In genomic region chr7:127912938-127913337, GRCm38 (mm10) we compare ENCODE assay signal across 9 mouse cellular contexts. TPM values are rescaled to one million over a fixed set of nuclear protein-coding genes. Genes with fewer than 3 reads are reported as not detected.
A peak's percentile ranks its signal among the peaks of the same experiment; 100 is the strongest.
DNase-seq lines count a peak whose midpoint lies in the region; ATAC-seq and TF ChIP-seq lines count a peak whose summit lies in the region.
"Had no signal": no experiment of that assay in that cellular context is flagged by ENCODE, and none has a peak within 500 bp of the region (broad histone marks: within the 10 kb centered on the region; RNA-seq: fewer than 3 reads in every experiment).

No protein-coding gene starts in this region.

- DNase-seq in cerebellum, adult 2 months, result no peak
- no peak for DNase-seq in cerebellum, adult 11-12 months
- no peak for DNase-seq in neural tube, embryonic 11.5 days (ENCODE audit: low spot score)
- DNase-seq in neural tube, embryonic 10.5 days (ENCODE audit: extremely low spot score, low spot score), result no peak
- no peak for DNase-seq in liver, embryonic 11.5 days (ENCODE audit: low spot score)
- DNase-seq in stomach, postnatal 0 days (ENCODE audit: low spot score), result no peak
- no peak for DNase-seq in urinary bladder, postnatal 10 days (ENCODE audit: low spot score)
- no peak for DNase-seq in left cerebral cortex, adult 18-20 months (ENCODE audit: low spot score in 2 of 2)

- H3K36me3 ChIP-seq in neural tube, embryonic 11.5 days (ENCODE audit: control insufficient read depth, insufficient read depth, low read length), result peaks cover 10% of the 10 kb centered on the region
- H3K36me3 ChIP-seq in liver, embryonic 11.5 days (ENCODE audit: control insufficient read depth, insufficient read depth, low read length), result peaks cover 25% of the 10 kb centered on the region
- H3K36me3 ChIP-seq in stomach, postnatal 0 days (ENCODE audit: control insufficient read depth, insufficient read depth, low read length), result peaks cover 6% of the 10 kb centered on the region

- H3K27me3 ChIP-seq in cerebellum, adult 2 months (ENCODE audit: control insufficient read depth, insufficient read depth, low read length), result no peaks in the 10 kb centered on the region
- no peaks in the 10 kb centered on the region for H3K27me3 ChIP-seq in neural tube, embryonic 11.5 days (ENCODE audit: control insufficient read depth, insufficient read depth, low read length)
- no peaks in the 10 kb centered on the region for H3K27me3 ChIP-seq in liver, embryonic 11.5 days (replicated peaks; ENCODE audit: control insufficient read depth, insufficient read depth, low read length)
- H3K27me3 ChIP-seq in stomach, postnatal 0 days (ENCODE audit: control insufficient read depth, insufficient read depth, low read length), result no peaks in the 10 kb centered on the region

- H3K4me2 ChIP-seq in neural tube, embryonic 11.5 days (ENCODE audit: low read depth), result peak overlapping the region; percentile 70
- peak overlapping the region; percentile 78 for H3K4me2 ChIP-seq in liver, embryonic 11.5 days
- peak overlapping the region; percentile 72 for H3K4me2 ChIP-seq in stomach, postnatal 0 days (replicated peaks; ENCODE audit: low read depth)

- 27% methylated on average over 4 of the region's 4 CpGs for WGBS in cerebellum, adult 2 months
- WGBS in neural tube, embryonic 11.5 days, result 24% methylated on average over 4 of the region's 4 CpGs
- 11% methylated on average over 4 of the region's 4 CpGs for WGBS in liver, embryonic 11.5 days
- WGBS in stomach, postnatal 0 days, result 15% methylated on average over 4 of the region's 4 CpGs

- peak overlapping the region; percentile 65 for H3K9ac ChIP-seq in neural tube, embryonic 11.5 days (ENCODE audit: low read length)
- peak overlapping the region; percentile 75 for H3K9ac ChIP-seq in liver, embryonic 11.5 days (ENCODE audit: low read depth, low read length)
- peak overlapping the region; percentile 90 for H3K9ac ChIP-seq in stomach, postnatal 0 days (ENCODE audit: low read length)

- no peak for TF ChIP-seq POLR2A in cerebellum, adult 2 months (IDR thresholded peaks at IDR 0.05; ENCODE audit: borderline replicate concordance, insufficient read depth, low read length)

- TF ChIP-seq EP300 in stomach, postnatal 0 days (optimal IDR thresholded peaks at IDR 0.05), result no peak

- no peaks in the 10 kb centered on the region for H3K4me1 ChIP-seq in cerebellum, adult 2 months (ENCODE audit: control insufficient read depth, insufficient read depth, low read length)
- 0 out of 2 replicates have a peak, but pooled peaks cover 6% of the 10 kb centered on the region for H3K4me1 ChIP-seq in neural tube, embryonic 11.5 days (ENCODE audit: control insufficient read depth, insufficient read depth, low read length)
- peaks cover 9% of the 10 kb centered on the region for H3K4me1 ChIP-seq in liver, embryonic 11.5 days (replicated peaks; ENCODE audit: control insufficient read depth, insufficient read depth, low read length)
- H3K4me1 ChIP-seq in stomach, postnatal 0 days (replicated peaks; ENCODE audit: control insufficient read depth, insufficient read depth), result no peaks in the 10 kb centered on the region

- no peaks in the 10 kb centered on the region for H3K9me3 ChIP-seq in neural tube, embryonic 11.5 days (ENCODE audit: control insufficient read depth, low read length)
- no peaks in the 10 kb centered on the region for H3K9me3 ChIP-seq in liver, embryonic 11.5 days (ENCODE audit: control insufficient read depth, low read length)
- H3K9me3 ChIP-seq in stomach, postnatal 0 days (ENCODE audit: control insufficient read depth, low read length), result no peaks in the 10 kb centered on the region

- ATAC-seq in neural tube, embryonic 11.5 days (ENCODE audit: insufficient read depth, low FRiP score, low TSS enrichment), result no peak
- ATAC-seq in liver, embryonic 11.5 days (replicated peaks; ENCODE audit: low FRiP score), result no peak
- ATAC-seq in stomach, postnatal 0 days (ENCODE audit: low FRiP score, low TSS enrichment), result no peak

- TF ChIP-seq CTCF in cerebellum, adult 2 months (IDR thresholded peaks at IDR 0.05; ENCODE audit: borderline replicate concordance, insufficient read depth, low read depth, low read length), result no peak
- no peak for TF ChIP-seq CTCF in stomach, postnatal 0 days (IDR thresholded peaks at IDR 0.05; ENCODE audit: low read depth)

- H3K27ac ChIP-seq in cerebellum, adult 2 months (ENCODE audit: insufficient read depth, low read length), result no peak overlapping the region
- H3K27ac ChIP-seq in neural tube, embryonic 11.5 days (ENCODE audit: low read depth, low read length), result no peak overlapping the region
- H3K27ac ChIP-seq in liver, embryonic 11.5 days (ENCODE audit: low read depth, low read length), result peak overlapping the region; percentile 54; the same call in 1 of the 2 replicates
- peak overlapping the region; percentile 92; the same call in 1 of the 2 replicates for H3K27ac ChIP-seq in stomach, postnatal 0 days (replicated peaks)

- H3K4me3 ChIP-seq in cerebellum, adult 2 months (replicated peaks; ENCODE audit: insufficient read depth, low read depth, low read length), result peak overlapping the region; percentile 90
- H3K4me3 ChIP-seq in neural tube, embryonic 11.5 days (ENCODE audit: low read depth, low read length), result peak overlapping the region; percentile 88
- H3K4me3 ChIP-seq in liver, embryonic 11.5 days (ENCODE audit: low read depth, low read length), result peak overlapping the region; percentile 78
- H3K4me3 ChIP-seq in stomach, postnatal 0 days (ENCODE audit: low read depth, low read length), result peak overlapping the region; percentile 92

RNA-seq across cellular contexts. Expression of gene Kat8, which starts 0.6 kb away (rescaled TPM):
- polyA plus RNA-seq in cerebellum, adult 2 months (2012; rRNA removed), result 49.1 and 50.0 TPM in 2 replicates
- polyA plus RNA-seq in neural tube, embryonic 11.5 days (2014; fragmentation: Nextera tagmentation; extraction: Ambion mirVana), result 52.3 and 56.6 TPM in 2 replicates
- polyA plus RNA-seq in liver, embryonic 11.5 days (2014; fragmentation: Nextera tagmentation; extraction: Ambion mirVana), result 44.2 and 47.0 TPM in 2 replicates
- 15.1 and 16.6 TPM in 2 replicates for polyA plus RNA-seq in stomach, postnatal 0 days (2015; fragmentation: Nextera tagmentation; extraction: Ambion mirVana)
- total RNA-seq in left cerebral cortex, adult 18-20 months (2021), result 10 to 100 TPM; 29.7 to 33.3 TPM

RNA-seq across cellular contexts. Expression of gene Bckdk, which starts 9.1 kb away (rescaled TPM):
- polyA plus RNA-seq in cerebellum, adult 2 months (2012; rRNA removed), result 69.7 and 71.5 TPM in 2 replicates
- polyA plus RNA-seq in neural tube, embryonic 11.5 days (2014; fragmentation: Nextera tagmentation; extraction: Ambion mirVana), result 99.7 and 109 TPM in 2 replicates
- 126 and 132 TPM in 2 replicates for polyA plus RNA-seq in liver, embryonic 11.5 days (2014; fragmentation: Nextera tagmentation; extraction: Ambion mirVana)
- 102 and 106 TPM in 2 replicates for polyA plus RNA-seq in stomach, postnatal 0 days (2015; fragmentation: Nextera tagmentation; extraction: Ambion mirVana)
- total RNA-seq in left cerebral cortex, adult 18-20 months (2021), result 10 to 100 TPM; 34.3 to 39.3 TPM

RNA-seq across cellular contexts. Expression of gene Prss8, which starts 17.0 kb away (rescaled TPM):
- 0.06 and 0.08 TPM in 2 replicates for polyA plus RNA-seq in cerebellum, adult 2 months (2012; rRNA removed)
- polyA plus RNA-seq in neural tube, embryonic 11.5 days (2014; fragmentation: Nextera tagmentation; extraction: Ambion mirVana), result 1.6 and 2.0 TPM in 2 replicates
- 3.4 and 6.3 TPM in 2 replicates for polyA plus RNA-seq in liver, embryonic 11.5 days (2014; fragmentation: Nextera tagmentation; extraction: Ambion mirVana)
- 77.4 and 85.3 TPM in 2 replicates for polyA plus RNA-seq in stomach, postnatal 0 days (2015; fragmentation: Nextera tagmentation; extraction: Ambion mirVana)
- under 1 TPM; 0.40 to 0.42 TPM for total RNA-seq in left cerebral cortex, adult 18-20 months (2021)

RNA-seq across cellular contexts. Expression of gene Vkorc1, which starts 17.5 kb away (rescaled TPM):
- polyA plus RNA-seq in cerebellum, adult 2 months (2012; rRNA removed), result 61.5 and 63.1 TPM in 2 replicates
- 53.9 and 59.6 TPM in 2 replicates for polyA plus RNA-seq in neural tube, embryonic 11.5 days (2014; fragmentation: Nextera tagmentation; extraction: Ambion mirVana)
- 108 and 110 TPM in 2 replicates for polyA plus RNA-seq in liver, embryonic 11.5 days (2014; fragmentation: Nextera tagmentation; extraction: Ambion mirVana)
- 123 and 130 TPM in 2 replicates for polyA plus RNA-seq in stomach, postnatal 0 days (2015; fragmentation: Nextera tagmentation; extraction: Ambion mirVana)
- total RNA-seq in left cerebral cortex, adult 18-20 months (2021), result 10 to 100 TPM; 21.3 to 24.0 TPM

RNA-seq across cellular contexts. Expression of gene Gm21974, which starts 17.7 kb away (rescaled TPM):
- polyA plus RNA-seq in cerebellum, adult 2 months (2012; rRNA removed), result not detected in 2 replicates
- not detected in 2 replicates for polyA plus RNA-seq in neural tube, embryonic 11.5 days (2014; fragmentation: Nextera tagmentation; extraction: Ambion mirVana)
- 0.08 TPM in 1 of 2 replicates, not detected in the other for polyA plus RNA-seq in liver, embryonic 11.5 days (2014; fragmentation: Nextera tagmentation; extraction: Ambion mirVana)
- polyA plus RNA-seq in stomach, postnatal 0 days (2015; fragmentation: Nextera tagmentation; extraction: Ambion mirVana), result not detected in 2 replicates
- not detected for total RNA-seq in left cerebral cortex, adult 18-20 months (2021)
- total RNA-seq: layer of hippocampus, postnatal 14 days had no signal

Comparison
In these comparisons a context has a peak if more than half of its experiments do, and no peak if none do; other contexts are left out.
1. H3K27ac ChIP-seq: peak in liver, embryonic 11.5 days (single experiment) and stomach, postnatal 0 days (single experiment); none in cerebellum, adult 2 months (single experiment) and neural tube, embryonic 11.5 days (single experiment).
2. RNA of gene Prss8, which starts 17.0 kb away (polyA plus RNA-seq): 77.4 to 85.3 TPM in stomach, postnatal 0 days; 3.4 to 6.3 TPM in liver, embryonic 11.5 days, 1.6 to 2.0 TPM in neural tube, embryonic 11.5 days and 0.06 to 0.08 TPM in cerebellum, adult 2 months; every median in the first group is over 10 times any median in the second.
3. Peak in every context shown above with its lines, with median percentiles within 50 percentile points of each other: H3K4me3 ChIP-seq, H3K4me2 ChIP-seq and H3K9ac ChIP-seq.